Mouse (Mus musculus): ENCODE results near the gene Popdc2.

The Popdc2 gene

DNA sequence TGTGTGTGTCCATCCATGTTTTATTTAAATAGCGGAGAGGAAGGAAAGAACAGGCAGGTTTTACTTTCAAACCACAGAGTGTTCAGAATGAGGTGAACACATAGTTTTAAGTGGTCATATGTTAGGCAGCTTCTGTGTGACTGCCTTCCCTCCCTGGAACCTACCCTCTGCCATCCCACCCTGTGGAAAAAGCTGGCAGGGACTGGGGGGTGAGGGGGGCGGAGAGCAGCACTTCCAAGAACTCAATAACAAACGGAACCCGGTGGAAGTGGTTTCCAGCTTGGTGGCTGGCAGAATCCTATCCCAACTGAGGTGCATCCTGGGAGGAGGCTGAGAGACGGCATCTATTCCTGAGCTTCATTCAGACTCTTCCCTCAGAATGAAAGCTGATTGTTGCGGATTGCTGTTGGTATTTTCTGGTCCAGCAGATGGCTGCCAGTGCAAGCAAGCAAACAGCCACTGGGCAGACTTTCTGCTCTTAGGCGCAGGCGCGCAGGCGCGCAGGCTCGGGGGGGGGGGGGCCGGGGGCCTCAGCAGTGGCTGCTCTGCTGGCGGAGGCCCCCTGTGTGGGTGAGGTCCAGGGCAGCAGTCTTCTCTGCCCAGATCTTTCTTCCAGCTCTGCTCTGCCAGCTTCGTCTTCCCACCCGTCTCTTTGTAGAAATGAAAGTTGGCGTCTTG, 14.3 kb downstream of the Popdc2 start:
- no peak for DNase-seq (ENCODE audit: low spot score)

DNA sequence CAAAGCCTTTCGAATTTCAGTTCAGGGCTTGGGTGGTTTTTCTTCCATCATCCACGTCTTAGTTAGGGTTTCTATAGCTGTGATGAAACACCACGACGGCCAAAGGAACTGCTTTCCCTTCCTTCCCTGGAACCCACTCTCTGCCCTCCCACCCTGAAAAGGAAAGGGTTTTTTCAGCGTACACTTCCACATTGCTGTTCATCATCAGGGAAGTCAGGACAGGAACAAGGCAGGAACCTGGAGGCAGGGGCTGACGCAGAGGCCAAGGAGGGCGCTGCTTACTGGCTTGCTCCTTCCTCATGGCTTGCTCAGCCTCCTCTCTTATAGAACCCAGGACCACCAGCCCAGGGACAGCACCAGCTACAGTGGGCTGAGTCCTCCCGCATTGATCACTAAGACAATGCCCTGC, 14.8 kb downstream of the Popdc2 start:
- no peak for DNase-seq (ENCODE audit: low spot score)

DNA sequence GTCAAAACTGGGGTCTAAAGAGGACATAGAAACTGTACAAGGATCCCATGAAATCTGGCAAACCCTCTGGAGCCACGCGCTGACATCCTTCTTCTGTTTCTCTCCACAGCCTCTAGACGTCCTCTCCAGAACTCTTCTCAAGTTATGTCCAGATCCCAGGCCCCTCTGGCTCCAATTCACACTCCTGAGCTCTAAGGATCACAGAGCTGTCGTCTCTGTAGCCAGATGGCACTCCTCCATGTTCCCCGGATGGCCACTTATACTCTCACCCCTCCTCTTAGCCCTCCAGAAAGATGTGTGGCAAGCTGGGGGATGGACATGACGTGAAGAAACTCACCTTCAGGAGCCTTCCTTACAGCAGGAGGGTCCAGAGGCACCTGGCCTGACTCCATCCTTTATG, 15.5 kb downstream of the Popdc2 start:
- no peak for DNase-seq (ENCODE audit: low spot score)

DNA sequence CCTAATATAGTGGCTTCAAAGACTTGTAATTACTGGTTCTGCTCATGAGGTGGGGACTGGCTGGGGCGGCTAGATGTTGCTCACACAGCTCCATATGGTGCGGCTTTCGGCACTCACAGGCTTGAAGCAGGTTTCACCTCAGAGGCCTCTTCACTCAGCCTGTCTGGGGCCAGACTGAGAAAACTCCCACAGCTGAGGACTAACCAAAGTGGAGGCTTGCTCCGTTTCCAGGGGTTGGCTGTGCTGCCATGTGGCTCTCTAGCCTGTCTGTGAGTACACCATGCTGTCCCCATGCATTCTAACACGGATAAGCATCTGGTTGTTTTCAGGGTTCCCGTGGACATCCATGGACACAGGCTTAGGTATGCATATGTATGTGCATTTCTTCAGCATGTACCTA, 16.6 kb downstream of the Popdc2 start:
- no peak for DNase-seq (ENCODE audit: low spot score)

DNA sequence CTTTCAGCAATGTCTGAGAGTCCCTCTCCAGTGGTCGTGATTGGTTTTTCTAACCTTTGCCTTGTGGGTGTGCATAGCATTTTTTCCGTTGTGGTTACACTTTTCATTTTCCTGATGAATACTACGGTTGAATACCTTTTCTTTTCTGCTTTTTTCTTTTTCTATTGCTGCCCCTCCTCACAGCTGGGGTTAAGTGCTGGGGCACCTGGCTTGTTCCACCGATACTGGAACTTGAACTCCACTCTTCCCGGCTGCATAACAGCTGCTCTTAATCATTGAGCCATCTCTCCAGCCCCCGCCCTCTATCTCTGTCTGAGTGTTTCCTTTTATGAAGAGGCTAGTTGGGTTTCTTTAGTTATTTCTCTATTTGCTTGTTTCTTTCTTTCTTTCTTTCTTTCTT, 17.1 kb downstream of the Popdc2 start:
- no peak for DNase-seq (ENCODE audit: low spot score)

DNA sequence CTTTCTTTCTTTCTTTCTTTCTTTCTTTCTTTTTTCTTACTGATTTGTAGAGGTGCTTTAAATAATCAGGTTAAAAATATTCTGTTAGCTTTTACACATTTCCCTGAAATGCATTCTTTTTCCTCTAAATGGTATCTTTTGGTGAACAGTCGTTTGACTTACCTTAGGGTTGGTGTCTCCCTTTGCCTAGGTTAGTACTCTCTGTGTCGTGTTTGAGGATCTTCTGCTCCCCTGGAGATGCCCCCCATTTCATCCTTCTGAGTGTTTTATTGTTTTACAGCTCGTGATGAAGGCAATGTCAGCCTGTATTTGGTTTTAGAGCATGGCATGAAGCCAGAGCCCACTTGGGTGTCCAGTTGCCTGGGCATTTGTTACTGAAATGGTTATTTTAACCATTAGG, 17.5 kb downstream of the Popdc2 start:
- no peak for DNase-seq (ENCODE audit: low spot score)

DNA sequence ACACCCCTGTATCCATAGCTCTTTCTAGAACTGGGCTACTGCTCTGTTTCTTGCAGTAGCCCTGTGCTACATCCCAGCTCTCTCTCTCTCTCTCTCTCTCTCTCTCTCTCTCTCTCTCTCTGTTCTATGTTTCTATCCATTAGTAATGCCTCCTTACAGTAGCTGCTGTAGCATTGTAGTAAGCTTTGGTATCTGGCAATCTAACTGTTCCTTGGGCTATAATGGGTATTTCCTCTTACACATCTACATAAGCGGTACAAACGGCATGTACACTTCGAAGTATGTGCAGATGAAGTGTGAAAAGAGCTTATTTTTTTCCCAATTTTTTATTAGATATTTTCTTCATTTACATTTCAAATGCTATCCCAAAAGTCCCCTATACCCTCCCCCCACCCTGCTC, 17.9 kb downstream of the Popdc2 start:
- no peak for DNase-seq (ENCODE audit: low spot score)

DNA sequence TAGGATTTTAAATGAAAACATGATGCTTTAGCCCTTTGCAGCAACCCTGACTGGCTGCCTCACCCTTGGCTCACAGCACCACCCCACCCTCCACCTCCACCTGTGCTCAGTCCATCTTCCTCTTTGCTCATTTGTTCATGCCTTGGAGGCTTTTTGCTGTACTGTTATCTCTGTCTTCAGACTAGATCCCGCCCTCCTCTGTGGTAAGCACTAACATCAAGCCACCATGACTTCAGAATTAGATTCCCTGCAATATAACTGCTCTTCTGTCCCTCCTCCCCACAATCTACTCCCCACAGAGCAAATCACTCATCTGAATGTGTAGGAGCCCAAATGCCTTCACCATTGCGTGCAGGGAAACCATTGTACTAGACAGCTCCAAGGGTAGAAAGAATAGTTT, 21.7 kb downstream of the Popdc2 start:
- DNase-seq (ENCODE audit: low spot score): no peak

DNA sequence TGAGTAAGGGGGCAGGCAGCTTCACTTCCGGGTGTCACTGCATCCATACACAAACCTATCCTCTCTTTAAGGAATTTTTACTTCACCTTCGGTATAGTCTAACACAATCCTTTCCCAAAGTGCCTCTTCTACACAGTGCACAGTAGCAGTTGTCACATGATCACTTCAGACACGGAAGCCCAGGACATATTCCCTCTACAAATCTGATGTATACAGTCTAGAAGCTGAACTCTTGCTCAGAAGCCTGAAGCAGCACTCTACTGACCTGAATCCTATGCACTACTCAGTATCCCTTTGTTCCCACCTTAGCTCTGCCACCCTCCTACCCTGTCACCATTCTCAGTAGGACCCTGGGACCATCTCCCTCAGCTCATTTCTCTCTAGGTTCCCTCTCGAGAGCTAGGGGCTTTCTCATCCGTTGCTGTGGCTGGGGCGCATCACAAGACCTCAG, 23.2 kb downstream of the Popdc2 start:
- no peak for DNase-seq (ENCODE audit: low spot score)

DNA sequence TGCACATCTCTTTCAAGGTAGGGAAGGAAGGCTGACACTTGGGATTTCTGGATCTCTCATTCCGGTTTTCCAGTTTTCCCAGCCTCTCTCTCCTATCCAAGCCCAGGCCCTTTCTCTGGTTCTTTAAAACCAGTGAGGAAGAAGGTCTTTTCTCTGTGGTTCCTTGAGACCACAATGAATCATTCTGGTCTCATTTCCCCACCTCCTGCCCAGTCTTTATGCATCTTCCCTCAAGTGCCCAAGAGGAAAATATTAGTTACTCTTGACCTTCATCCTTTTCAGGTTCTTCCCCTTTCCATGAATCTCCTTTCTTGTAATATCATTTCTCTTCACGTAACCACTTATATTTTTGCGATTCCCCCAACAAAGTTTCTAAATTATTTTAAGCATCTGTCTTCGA, 23.7 kb downstream of the Popdc2 start:
- no peak for DNase-seq (ENCODE audit: low spot score)

DNA sequence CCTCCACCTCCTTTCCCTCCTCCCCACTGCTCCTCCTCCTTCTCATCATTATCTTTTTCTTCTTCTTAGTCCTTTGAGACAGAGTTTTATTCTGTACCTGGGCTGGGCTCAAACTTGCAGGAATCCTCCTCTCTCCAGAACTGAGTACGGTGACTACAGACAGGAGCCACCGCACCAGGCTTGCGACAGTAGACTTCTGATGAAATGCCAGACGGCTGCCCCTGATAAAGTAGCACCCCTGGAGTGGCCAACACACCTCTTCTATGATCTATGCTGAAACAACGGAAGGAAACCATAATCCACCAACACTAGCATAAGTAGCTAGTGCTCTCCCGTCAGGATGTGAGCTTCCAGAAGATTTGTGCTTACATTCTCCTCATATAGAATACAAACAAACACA, 25.4 kb downstream of the Popdc2 start:
- DNase-seq (ENCODE audit: low spot score): no peak

DNA sequence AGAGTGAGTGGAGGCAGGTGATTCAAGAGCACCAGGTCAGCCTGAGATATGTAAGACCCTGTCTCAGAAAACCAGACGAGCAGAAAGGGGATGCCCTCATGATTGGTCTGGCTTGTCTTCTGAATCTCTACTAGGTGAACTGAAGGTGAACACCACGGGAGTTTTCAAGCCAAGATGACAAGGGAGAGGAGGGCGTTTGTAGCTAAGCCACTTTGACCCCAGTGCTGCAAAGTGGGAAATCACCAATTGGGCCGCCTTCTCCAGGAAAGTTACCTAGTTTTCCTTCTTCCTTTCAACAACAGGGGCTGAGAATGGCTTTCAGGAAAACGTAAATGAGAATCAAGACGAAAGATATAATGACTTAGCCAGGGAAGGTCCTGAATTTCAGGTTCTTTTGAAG, 26.7 kb downstream of the Popdc2 start:
- no peak for DNase-seq (ENCODE audit: low spot score)

DNA sequence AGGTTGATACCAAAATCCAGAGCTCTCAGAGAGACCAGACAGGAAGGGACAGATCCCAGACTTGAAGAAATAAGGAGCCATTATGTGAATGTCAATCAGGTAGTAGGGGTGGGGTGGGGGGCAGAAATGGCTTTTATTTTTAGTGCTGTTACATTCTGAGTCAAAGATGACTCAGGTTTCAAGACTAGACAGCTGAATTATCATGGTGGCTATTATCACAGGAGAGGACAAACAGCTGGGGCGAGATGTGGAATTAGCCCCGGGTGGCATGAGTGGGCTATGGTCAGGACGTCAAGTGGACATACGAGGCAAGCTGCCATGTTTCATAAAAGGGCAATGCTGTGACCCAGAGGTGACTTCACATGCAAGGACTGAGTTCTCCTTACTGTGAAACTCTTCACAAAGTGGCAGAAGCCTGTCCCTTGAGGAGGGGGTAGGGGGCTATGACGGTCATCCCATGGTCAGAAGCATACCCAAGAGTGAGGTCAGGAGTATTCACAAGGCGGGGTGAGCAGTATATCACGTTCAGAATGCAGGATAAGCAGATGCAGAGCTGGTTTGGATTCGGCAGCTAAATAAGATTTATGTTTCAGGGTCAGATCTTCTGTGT, 27.4 kb downstream of the Popdc2 start:
- DNase-seq (ENCODE audit: low spot score): no peak

DNA sequence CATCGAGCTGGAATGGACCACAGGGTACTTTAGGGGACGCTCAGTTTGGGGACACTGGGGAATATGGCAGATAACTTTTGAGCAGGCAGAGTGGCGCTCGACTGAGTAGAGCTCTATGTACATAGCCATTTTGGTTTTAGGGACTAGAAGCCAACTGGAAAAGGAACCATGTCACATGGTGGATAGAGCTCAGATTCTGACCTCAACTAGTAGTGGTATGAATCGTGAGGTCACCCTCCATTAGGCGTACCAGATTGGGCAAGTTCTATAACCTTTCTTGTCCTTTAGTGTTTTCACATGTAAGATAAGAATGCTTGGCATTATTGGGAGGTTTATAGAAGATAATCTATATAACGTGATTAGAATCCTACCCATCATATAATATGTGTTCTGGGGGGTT, 28.3 kb downstream of the Popdc2 start:
- no peak for DNase-seq (ENCODE audit: low spot score)

DNA sequence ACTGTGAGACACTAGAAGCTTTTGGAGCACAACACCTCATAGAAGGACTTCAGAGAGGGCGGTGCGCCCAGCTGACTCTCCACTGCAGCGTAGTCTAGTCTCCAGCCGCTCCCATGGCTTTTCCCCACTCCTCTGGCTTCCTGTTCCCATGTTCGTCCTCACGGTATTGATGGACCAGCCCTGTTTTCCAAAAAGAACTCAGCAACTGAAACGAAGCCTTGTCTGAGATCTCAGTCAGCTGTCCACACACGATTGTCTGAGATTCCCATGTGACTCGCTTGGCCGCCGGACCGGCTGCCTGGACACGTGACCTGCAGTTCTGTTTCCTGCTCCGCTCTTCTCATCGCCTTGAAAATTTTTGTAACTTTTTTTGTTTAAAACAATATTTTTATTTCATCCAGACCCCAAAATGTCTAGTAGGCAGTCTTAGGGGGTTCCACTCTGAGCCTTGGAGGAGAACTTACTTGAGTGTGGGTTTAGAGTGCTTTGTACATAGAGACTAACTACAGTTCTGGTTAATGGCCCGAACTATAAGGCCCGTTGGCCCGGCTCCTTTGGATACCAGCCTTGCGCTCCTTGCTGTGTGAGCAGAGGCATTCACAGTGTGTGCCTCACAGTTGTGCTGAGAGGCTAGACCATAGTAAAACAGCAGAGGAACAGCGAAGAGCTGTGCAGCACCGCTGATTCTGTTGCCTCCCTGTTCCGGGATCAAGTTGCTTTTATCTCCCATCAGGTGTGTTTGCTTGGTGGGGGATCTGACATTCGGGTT, 30.3 kb downstream of the Popdc2 start:
- no peak for DNase-seq (ENCODE audit: low spot score)

DNA sequence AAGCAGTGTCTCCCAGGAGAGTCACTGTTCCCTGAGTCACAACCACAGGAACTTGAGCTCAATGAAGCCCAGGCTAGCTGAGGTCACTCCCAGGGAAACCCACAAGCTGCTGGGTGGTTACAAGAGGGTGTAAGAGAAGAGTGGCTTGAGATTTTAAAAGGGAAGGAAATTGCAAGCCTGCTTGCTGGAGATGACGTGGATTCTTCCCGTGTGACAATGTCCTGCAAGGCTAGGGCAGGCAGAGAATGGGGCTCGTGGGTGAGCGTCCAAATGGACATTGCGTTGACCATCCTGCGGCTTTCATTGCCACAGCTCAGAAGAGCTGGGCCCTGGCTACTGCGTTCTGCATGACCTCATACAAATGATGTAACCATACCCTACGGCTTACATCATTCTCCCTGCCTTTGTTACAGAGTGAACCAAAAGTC, 32.2 kb downstream of the Popdc2 start:
- DNase-seq (ENCODE audit: low spot score): no peak

DNA sequence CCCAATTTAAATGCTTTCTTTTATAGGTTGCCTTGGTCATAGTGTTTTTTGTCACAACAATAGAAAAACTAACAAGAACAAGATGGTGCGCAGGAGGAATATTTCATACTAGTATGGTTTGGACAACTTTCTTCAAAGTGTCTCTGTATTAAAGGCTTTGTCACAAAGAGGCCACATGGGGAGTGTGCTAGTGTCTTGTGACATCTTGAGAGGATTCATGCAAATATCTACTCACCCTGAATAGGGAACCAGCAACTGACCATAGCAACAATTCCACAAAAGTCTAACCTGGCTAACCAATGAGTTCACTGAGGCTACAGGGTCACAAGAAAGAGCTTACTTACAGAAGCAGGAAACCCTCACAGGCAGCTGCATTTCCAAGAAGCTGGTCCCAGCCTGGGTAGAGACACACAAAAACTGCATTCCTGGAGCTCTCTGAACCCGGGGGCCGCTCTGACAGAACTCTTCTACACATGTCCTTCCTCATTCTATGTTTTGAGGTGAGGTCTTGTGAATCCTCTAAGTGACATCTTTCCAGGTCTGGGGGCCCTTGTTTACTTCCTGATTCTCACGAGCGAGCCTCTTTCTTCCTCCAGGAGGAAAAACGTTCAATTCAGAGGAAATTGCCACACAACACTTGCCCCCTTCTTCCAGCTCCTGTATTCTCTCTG, 33.2 kb downstream of the Popdc2 start:
- DNase-seq (ENCODE audit: low spot score): no peak

DNA sequence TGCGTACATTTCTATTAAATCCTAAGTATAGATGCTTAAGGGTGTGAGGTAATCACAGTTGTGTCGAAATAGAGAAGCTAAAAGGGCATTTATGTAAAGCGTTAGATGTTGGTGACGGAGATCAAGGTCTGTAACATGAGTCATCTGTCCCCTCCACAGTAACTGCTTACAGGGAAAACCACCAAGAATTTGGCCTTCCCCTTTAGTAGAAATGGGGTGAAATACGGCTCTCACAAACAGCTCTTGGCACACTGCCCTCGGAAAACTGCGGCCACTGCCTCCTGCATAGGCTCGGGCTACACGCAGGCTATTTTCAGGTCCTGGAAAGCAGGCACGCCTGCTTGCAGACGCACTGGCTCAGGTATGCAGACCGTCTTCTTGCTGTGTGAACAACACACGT, 34.1 kb downstream of the Popdc2 start:
- DNase-seq (ENCODE audit: low spot score): peak; percentile 55

DNA sequence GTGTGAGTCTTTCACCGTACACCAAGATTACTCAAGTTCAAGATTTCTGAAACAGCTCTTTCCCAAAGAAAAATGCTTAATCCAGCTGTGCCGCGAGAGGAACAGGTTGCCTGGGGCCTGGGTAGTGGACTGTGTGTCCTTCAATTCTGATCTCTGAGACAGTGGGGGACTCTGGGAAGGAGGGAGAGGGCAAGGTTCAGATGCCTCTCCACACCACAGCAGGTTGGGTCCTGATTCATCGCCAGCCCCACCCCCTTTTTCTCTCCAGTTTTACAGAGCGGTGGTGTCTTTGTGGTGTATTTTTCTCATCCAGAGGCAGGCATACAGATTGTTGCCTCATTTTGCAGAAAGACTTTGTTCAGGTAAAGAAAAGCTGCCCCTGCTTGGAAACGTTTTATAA, 36.3 kb downstream of the Popdc2 start:
- DNase-seq (ENCODE audit: low spot score): no peak

DNA sequence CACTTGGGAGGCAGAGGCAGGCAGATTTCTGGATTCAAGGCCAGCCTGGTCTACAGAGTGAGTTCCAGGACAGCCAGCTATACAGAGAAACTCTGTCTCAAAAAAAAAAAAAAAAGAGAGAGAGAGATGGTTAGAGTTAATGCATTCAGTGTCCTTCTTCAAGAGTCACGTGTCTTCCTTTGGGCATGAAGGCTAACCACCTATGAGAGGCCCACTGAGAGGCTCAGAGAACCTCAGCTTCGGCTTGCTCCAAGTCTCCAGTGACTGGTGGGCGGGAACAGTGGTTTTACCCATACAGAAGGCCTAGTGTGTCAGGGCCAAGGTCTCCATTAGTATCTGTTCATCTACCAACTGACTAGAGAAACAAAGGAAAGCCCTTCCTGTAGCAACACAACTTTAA, 37.1 kb downstream of the Popdc2 start:
- DNase-seq (ENCODE audit: low spot score): no peak

DNA sequence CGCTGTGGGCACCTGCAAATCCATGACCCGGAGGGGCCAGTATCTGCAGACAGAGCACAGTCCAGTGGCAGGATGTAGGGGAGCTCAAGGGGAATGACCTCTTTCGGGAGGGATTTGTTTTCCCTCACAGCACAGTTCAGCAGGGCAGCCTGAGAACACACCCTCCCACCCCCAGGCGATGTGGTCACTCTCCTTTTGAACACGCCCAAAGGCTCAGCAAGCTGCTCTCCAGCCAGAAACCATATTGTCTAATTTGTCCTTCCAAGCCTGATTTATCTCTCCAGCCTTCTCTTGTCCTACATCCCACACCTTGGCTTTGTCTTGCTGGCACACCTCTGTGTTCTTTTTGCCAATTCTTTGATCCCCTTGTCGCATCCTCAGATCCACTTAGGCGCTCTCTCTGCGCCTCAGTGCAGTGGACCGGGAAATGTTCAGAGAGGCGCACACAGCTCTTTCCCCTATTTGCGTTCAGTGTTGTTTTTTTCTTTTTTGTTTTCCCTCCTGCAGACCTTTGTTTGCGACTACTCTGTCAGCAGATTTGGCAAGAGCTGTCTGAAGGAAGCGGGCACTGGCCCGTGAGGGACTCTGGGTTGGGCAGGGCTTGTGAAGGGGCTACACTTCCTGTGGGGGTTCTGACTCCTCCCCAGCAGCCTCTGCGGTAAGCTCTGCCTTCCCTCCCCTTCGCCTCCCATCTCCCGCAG, 37.7 kb downstream of the Popdc2 start:
- DNase-seq (ENCODE audit: low spot score): peak; percentile 30

DNA sequence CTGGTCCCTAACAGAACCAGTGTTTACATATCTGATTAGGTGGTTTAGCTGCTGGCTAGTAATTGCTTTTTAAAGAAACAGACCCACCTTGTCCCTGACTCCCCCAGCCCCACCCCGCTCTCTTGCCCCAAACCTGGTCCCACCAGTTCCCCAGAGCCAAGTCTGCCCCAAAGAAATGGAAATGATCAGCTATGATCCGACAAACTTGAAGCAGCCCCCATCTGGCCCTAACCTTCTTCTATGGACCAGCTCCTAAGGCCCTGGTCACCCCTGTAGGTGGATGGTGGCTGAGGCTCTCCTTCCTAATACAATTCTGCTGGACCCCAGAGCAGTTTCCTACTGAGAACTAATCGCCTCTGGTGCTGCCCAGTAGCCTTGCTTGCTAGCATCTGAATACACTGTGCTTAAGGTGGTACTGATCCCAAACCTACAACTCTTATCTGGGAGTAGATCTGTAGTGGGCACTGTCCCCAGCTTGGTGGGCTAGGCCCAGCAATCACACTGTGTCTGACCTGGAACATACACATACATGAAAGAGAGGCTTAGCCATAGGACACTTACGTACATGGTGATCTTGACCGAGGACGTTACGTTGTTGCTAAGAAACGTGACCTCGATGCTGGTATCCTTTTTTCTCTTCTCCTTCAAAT, 38.4 kb downstream of the Popdc2 start:
- DNase-seq (ENCODE audit: low spot score): no peak

Measured in ovary, postnatal 14 days (tissue).